Mouse (Mus musculus): ENCODE data around the gene Gm4312.
"Not testable (repeated sequence)": the region's sequence is repeated elsewhere in the genome, so short reads cannot be mapped to it uniquely, and the experiment has no call there.

DNA sequence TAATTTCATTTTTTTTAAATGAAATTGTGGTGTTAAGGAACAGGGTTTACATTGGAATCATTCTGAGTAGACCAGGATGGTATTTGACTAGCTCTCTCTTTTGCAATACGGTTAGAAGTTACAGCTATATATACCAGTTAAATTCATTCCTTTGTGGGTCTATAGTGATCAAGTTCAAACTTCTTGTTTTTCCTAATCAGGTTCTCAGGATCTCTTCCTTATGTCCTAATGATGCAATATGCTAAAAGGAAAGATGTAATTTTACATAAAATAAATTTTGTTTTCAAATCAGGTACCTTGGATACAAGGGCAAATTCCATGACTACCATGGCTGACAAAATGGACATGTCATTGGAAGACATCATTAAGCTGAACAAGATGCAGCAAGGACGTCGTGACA lies 31.6 kb downstream of the Gm4312 start, which contains the start of gene Gm4305:
- not testable (repeated sequence) for TF ChIP-seq EP300, POLR2A (IDR thresholded peaks at IDR 0.05; ENCODE audit: insufficient read depth, low read depth, low read length)
